Mouse (Mus musculus): ENCODE measurements around the gene Cyp26a1. TPM values are rescaled to one million over a fixed set of nuclear protein-coding genes. Genes with fewer than 3 reads are reported as not detected.

Gene Cyp26a1
- polyA plus RNA-seq (2015; fragmentation: Nextera tagmentation; extraction: Ambion mirVana) = 0.25 and 0.50 TPM in 2 replicates

DNA sequence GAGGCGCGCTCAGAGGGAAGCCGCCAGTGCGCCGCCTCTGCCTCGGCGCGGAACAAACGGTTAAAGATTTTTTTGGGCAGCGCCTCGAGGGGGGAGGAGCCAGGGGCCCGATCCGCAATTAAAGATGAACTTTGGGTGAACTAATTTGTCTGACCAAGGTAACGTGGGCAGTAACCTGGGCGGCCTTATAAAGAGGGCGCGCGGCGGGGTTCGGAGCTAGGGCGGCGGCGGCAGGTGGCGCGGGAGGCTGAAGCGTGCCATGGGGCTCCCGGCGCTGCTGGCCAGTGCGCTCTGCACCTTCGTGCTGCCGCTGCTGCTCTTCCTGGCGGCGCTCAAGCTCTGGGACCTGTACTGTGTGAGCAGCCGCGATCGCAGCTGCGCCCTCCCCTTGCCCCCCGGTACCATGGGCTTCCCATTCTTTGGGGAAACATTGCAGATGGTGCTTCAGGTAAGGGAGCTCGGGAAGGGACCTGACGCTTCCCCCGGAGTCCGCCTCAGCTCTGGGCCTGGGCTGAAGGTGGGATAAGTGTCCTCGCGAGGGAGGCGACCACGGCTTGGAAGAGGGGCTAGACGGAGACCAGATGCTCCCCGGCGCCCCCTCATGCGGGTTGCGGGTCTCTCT is at the start of gene Cyp26a1:
TSS of gene Cyp26a1 (plus strand) at position 148 of the 622 bp plus-strand sequence.
- Histone ChIP-seq H3K9ac (no peak within 1 kb of the TSS), H3K36me3 (no peaks in the 10 kb centered on the region), H3K4me1 (peaks cover 38% of the 10 kb centered on the region), H3K4me3 (peak within 1 kb of the TSS; percentile 36), H3K27ac (no peak within 1 kb of the TSS), H3K27me3 (peaks cover 98% of the 10 kb centered on the region), H3K4me2 (peak within 1 kb of the TSS; percentile 58), H3K9me3 (no peaks in the 10 kb centered on the region)
- under 1% methylated on average over 51 of the region's 51 CpGs for WGBS
- no peak for ATAC-seq (ENCODE audit: borderline replicate concordance, extremely low read depth, low FRiP score, low TSS enrichment)

- Histone ChIP-seq H3K4me3 (no peak overlapping the region), H3K9me3 (no peaks in the 10 kb centered on the region), H3K27me3 (no peaks in the 10 kb centered on the region), H3K4me1 (no peaks in the 10 kb centered on the region), H3K9ac (no peak overlapping the region), H3K36me3 (no peaks in the 10 kb centered on the region), H3K27ac (no peak overlapping the region), H3K4me2 (no peak overlapping the region)
- ATAC-seq (ENCODE audit: borderline replicate concordance, extremely low read depth, low FRiP score, low TSS enrichment) = no peak
- 32% methylated on average over 2 of the region's 2 CpGs for WGBS
Observed at GRCm38 (mm10) chr19:37647994-37648393, 49.6 kb upstream of the Cyp26a1 start.

DNA sequence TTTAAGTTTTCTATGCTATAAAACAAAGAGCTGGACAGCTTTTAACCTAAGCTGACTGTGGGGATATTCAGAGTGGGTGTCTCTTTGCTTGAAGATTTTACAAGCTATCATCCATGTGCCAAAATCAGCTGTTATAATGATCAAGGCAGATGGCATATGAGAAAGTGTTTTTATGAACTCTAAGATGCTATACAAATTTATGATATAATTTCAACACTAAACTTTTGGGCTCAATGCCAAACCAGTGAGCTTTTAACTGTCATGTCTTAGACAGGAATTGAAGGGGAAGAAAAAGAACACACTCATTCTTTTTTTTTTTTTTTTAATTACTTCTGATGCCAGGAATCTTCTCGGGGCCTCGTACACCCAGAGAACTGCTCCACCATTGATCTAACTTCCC is 47.1 kb upstream of the Cyp26a1 start:
- no peak for ATAC-seq (ENCODE audit: borderline replicate concordance, extremely low read depth, low FRiP score, low TSS enrichment)
- Histone ChIP-seq H3K9ac (no peak overlapping the region), H3K4me3 (no peak overlapping the region), H3K27me3 (no peaks in the 10 kb centered on the region), H3K4me2 (no peak overlapping the region), H3K36me3 (no peaks in the 10 kb centered on the region), H3K4me1 (no peaks in the 10 kb centered on the region), H3K27ac (no peak overlapping the region), H3K9me3 (no peaks in the 10 kb centered on the region)
- WGBS = 38% methylated on average over 2 of the region's 2 CpGs

GRCm38 (mm10) chr19:37654012-37654411 is 43.6 kb upstream of the Cyp26a1 start:
- ATAC-seq (ENCODE audit: borderline replicate concordance, extremely low read depth, low FRiP score, low TSS enrichment) = no peak
- H3K4me2 ChIP-seq = no peak overlapping the region

GRCm38 (mm10) chr19:37656441-37656840 is 41.2 kb upstream of the Cyp26a1 start:
- H3K4me1 ChIP-seq = no peaks in the 10 kb centered on the region
- ATAC-seq (ENCODE audit: borderline replicate concordance, extremely low read depth, low FRiP score, low TSS enrichment) = no peak
- H3K27me3 ChIP-seq = no peaks in the 10 kb centered on the region
- no peak overlapping the region for H3K27ac ChIP-seq
- H3K36me3 ChIP-seq = no peaks in the 10 kb centered on the region
- H3K9me3 ChIP-seq = no peaks in the 10 kb centered on the region
- 17% methylated on average over 9 of the region's 9 CpGs for WGBS
- H3K4me3 ChIP-seq = no peak overlapping the region
- H3K4me2 ChIP-seq = no peak overlapping the region
- H3K9ac ChIP-seq = no peak overlapping the region

More at GRCm38 (mm10) chr19:37654012-37654411, 43.6 kb upstream of the Cyp26a1 start:
- Histone ChIP-seq H3K4me3 (no peak overlapping the region), H3K27ac (no peak overlapping the region), H3K27me3 (no peaks in the 10 kb centered on the region), H3K9ac (no peak overlapping the region), H3K36me3 (no peaks in the 10 kb centered on the region), H3K9me3 (no peaks in the 10 kb centered on the region), H3K4me1 (no peaks in the 10 kb centered on the region)
- WGBS = 49% methylated on average over 5 of the region's 5 CpGs

DNA sequence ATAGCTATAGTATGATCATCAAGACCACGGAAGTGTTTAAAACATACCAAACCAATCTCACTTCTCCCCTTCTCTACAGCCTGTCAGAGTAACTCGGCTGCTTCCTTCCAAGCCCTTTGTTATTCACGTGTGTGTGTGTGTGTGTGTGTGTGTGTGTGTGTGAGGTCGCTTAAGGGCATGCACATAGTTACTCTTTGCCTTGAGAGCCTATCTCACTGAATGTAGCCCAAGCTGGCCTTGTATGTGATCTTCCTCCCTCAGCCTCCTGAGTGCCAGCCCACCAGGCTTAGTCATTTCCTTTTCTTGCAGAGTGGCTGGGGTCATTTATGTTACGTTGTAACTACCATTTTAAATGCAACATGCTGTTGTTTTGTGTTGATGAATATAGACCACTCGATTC is 32.3 kb upstream of the Cyp26a1 start:
- no peaks in the 10 kb centered on the region for H3K9me3 ChIP-seq
- ATAC-seq (ENCODE audit: borderline replicate concordance, extremely low read depth, low FRiP score, low TSS enrichment) = no peak
- H3K4me1 ChIP-seq = no peaks in the 10 kb centered on the region
- WGBS = 65% methylated on average over 6 of the region's 6 CpGs
- no peak overlapping the region for H3K9ac ChIP-seq
- no peak overlapping the region for H3K27ac ChIP-seq
- H3K4me2 ChIP-seq = no peak overlapping the region
- H3K36me3 ChIP-seq = no peaks in the 10 kb centered on the region
- H3K4me3 ChIP-seq = no peak overlapping the region
- no peaks in the 10 kb centered on the region for H3K27me3 ChIP-seq

DNA sequence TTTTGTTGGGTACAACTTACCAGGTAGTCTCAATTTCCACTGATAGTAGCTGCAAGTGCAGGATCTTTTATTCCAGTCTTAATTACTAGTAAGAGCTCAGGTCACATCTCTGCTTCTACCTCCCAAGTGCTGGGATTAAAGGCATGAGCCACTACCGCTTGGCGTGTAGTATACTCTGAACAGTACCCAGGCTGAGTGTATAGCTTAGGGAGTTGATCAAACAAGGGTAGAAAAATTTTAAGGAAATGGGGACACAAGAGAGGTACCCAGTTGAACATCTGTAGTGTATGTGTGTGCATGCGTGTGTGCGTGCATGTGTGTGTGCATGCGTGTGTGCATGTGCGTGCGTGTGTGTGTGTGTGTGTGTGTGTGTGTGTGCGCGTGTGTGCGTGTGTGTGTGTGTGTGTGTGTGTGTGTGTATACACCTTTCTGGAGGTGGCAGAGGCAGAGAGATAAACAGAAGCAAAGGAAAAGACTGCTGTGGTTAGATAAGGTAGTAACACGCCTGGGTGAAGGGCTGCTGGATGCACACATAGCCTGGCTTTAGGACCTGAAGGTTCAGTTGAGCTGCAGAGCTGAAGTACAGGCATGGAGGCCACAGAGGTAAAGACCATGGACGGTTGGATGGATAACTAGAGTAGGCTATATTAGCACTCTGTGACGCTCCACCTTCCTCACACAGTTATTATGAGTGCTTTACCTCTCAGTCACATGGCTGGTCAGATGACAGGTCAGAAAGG is 29.6 kb upstream of the Cyp26a1 start:
- no peak overlapping the region for H3K4me3 ChIP-seq
- H3K9me3 ChIP-seq = no peaks in the 10 kb centered on the region
- H3K4me2 ChIP-seq = no peak overlapping the region
- no peak overlapping the region for H3K9ac ChIP-seq
- no peak overlapping the region for H3K27ac ChIP-seq
- no peaks in the 10 kb centered on the region for H3K27me3 ChIP-seq
- no peaks in the 10 kb centered on the region for H3K36me3 ChIP-seq
- no peaks in the 10 kb centered on the region for H3K4me1 ChIP-seq
- ATAC-seq (ENCODE audit: borderline replicate concordance, extremely low read depth, low FRiP score, low TSS enrichment) = no peak
- 59% methylated on average over 13 of the region's 13 CpGs for WGBS

- Histone ChIP-seq H3K27me3 (no peaks in the 10 kb centered on the region), H3K4me1 (no peaks in the 10 kb centered on the region), H3K36me3 (no peaks in the 10 kb centered on the region), H3K27ac (no peak overlapping the region), H3K9ac (no peak overlapping the region), H3K4me3 (no peak overlapping the region), H3K9me3 (no peaks in the 10 kb centered on the region), H3K4me2 (no peak overlapping the region)
- WGBS = 82% methylated on average over 5 of the region's 5 CpGs
- no peak for ATAC-seq (ENCODE audit: borderline replicate concordance, extremely low read depth, low FRiP score, low TSS enrichment)
Observed at GRCm38 (mm10) chr19:37668657-37669056, 28.9 kb upstream of the Cyp26a1 start.

GRCm38 (mm10) chr19:37669486-37669885 is 28.1 kb upstream of the Cyp26a1 start:
- Histone ChIP-seq H3K4me2 (no peak overlapping the region), H3K27me3 (no peaks in the 10 kb centered on the region), H3K4me3 (no peak overlapping the region), H3K9ac (no peak overlapping the region), H3K4me1 (no peaks in the 10 kb centered on the region), H3K9me3 (no peaks in the 10 kb centered on the region), H3K27ac (no peak overlapping the region), H3K36me3 (no peaks in the 10 kb centered on the region)
- ATAC-seq (ENCODE audit: borderline replicate concordance, extremely low read depth, low FRiP score, low TSS enrichment) = no peak
- 84% methylated on average over 5 of the region's 5 CpGs for WGBS

- H3K4me3 ChIP-seq = no peak overlapping the region
- no peak overlapping the region for H3K4me2 ChIP-seq
- H3K9me3 ChIP-seq = no peaks in the 10 kb centered on the region
- H3K27me3 ChIP-seq = no peaks in the 10 kb centered on the region
- H3K9ac ChIP-seq = no peak overlapping the region
- H3K4me1 ChIP-seq = no peaks in the 10 kb centered on the region
- H3K27ac ChIP-seq = no peak overlapping the region
- 43% methylated on average over 12 of the region's 12 CpGs for WGBS
- H3K36me3 ChIP-seq = no peaks in the 10 kb centered on the region
- ATAC-seq (ENCODE audit: borderline replicate concordance, extremely low read depth, low FRiP score, low TSS enrichment) = no peak
Observed at GRCm38 (mm10) chr19:37673393-37673792, 24.2 kb upstream of the Cyp26a1 start.

GRCm38 (mm10) chr19:37685281-37685680 is 12.3 kb upstream of the Cyp26a1 start, which contains the start of gene Cyp26c1:
Gene Cyp26c1, plus strand, starts transcription at chr19:37685581.
- no peaks in the 10 kb centered on the region for H3K9me3 ChIP-seq
- 0 out of 2 replicates have a peak, but pooled peaks cover 3% of the 10 kb centered on the region for H3K4me1 ChIP-seq
- H3K4me3 ChIP-seq = no peak within 1 kb of the TSS
- H3K9ac ChIP-seq = no peak within 1 kb of the TSS
- H3K27me3 ChIP-seq = peaks cover 84% of the 10 kb centered on the region
- H3K36me3 ChIP-seq = no peaks in the 10 kb centered on the region
- 9% methylated on average over 6 of the region's 6 CpGs for WGBS
- H3K27ac ChIP-seq = no peak within 1 kb of the TSS
- no peak within 1 kb of the TSS for H3K4me2 ChIP-seq
- ATAC-seq (ENCODE audit: borderline replicate concordance, extremely low read depth, low FRiP score, low TSS enrichment) = 0 out of 2 replicates have a peak, but pooled peaks have one; percentile 31

DNA sequence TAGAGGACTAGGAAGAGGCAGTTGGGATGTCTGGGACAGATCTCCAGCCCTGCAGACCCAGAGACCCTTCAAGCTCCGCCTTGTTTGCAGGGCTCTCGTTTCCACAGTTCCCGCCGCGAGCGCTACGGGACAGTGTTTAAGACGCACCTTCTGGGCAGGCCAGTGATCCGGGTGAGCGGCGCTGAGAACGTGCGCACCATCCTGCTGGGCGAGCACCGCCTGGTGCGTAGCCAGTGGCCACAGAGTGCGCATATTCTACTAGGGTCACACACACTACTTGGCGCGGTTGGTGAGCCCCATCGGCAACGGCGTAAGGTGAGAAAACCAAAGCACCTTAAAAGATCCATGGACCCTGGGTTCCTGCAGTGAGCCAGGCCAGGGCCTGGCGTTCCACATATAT is 11.3 kb upstream of the Cyp26a1 start:
- no peaks in the 10 kb centered on the region for H3K9me3 ChIP-seq
- no peak for ATAC-seq (ENCODE audit: borderline replicate concordance, extremely low read depth, low FRiP score, low TSS enrichment)
- no peak overlapping the region for H3K9ac ChIP-seq
- H3K27me3 ChIP-seq = peaks cover 94% of the 10 kb centered on the region
- no peak overlapping the region for H3K4me2 ChIP-seq
- H3K36me3 ChIP-seq = no peaks in the 10 kb centered on the region
- 7% methylated on average over 23 of the region's 23 CpGs for WGBS
- no peak overlapping the region for H3K4me3 ChIP-seq
- 0 out of 2 replicates have a peak, but pooled peaks cover 7% of the 10 kb centered on the region for H3K4me1 ChIP-seq
- no peak overlapping the region for H3K27ac ChIP-seq

Data from lung, embryonic 15.5 days (tissue).